ENCODE assay signal across 20 mouse cellular contexts in genomic region chr7:109963707-109964106, GRCm38 (mm10). TPM values are rescaled to one million over a fixed set of nuclear protein-coding genes. Genes with fewer than 3 reads are reported as not detected.
DNase-seq lines count a peak whose midpoint lies in the region; ATAC-seq and TF ChIP-seq lines count a peak whose summit lies in the region.
"Had no signal": no experiment of that assay in that cellular context is flagged by ENCODE, and none has a peak within 500 bp of the region (broad histone marks: within the 10 kb centered on the region; RNA-seq: fewer than 3 reads in every experiment).

No protein-coding gene starts in this region.

- TF ChIP-seq CTCF in gastrocnemius, adult 2 months (IDR thresholded peaks at IDR 0.05): peak; percentile 24
- TF ChIP-seq CTCF in liver, embryonic 14.5 days (IDR thresholded peaks at IDR 0.05; ENCODE audit: low read depth): peak; percentile 29; the same call in 1 of the 2 replicates

- no peaks in the 10 kb centered on the region for H3K36me3 ChIP-seq in liver, embryonic 14.5 days (replicated peaks; ENCODE audit: control insufficient read depth, insufficient read depth, low read depth)
- H3K36me3 ChIP-seq: embryonic facial prominence, embryonic 10.5 days; forebrain, embryonic 12.5 days; heart, embryonic 12.5 days; hindbrain, embryonic 12.5 days; kidney, embryonic 15.5 days had no signal

- no peak for TF ChIP-seq EP300 in liver, embryonic 14.5 days (IDR thresholded peaks at IDR 0.05; ENCODE audit: low read depth)

- H3K4me1 ChIP-seq in liver, embryonic 14.5 days (replicated peaks; ENCODE audit: control insufficient read depth in 2 of 2, insufficient read depth in 2 of 2, low read length in 1 of 2): peaks cover 5 to 8% of the 10 kb centered on the region in 2 experiments

- no peak for DNase-seq in gastrocnemius, adult 2 months
- no peak for DNase-seq in gastrocnemius, postnatal 36 days
- DNase-seq in liver, embryonic 14.5 days (ENCODE audit: low read depth in 3 of 3, low spot score in 3 of 3): no peak
- DNase-seq in liver (no peak), ES-CJ7 (ENCODE audit: low read depth, low spot score) (peak; percentile 79), ZHBTc4 (ENCODE audit: low read depth, low spot score) (peak; percentile 82)
- DNase-seq in adrenal gland, adult (ENCODE audit: inconsistent age in 2 of 2, low spot score in 1 of 2): no peak
- DNase-seq in adrenal gland, adult 2 months: no peak
- DNase-seq: cerebellum, adult 2 months; gastrocnemius, postnatal 25 days; heart, postnatal 14 days; layer of hippocampus, postnatal 36 days; midbrain, embryonic 14.5 days had no signal

- H3K9ac ChIP-seq in liver, embryonic 14.5 days (replicated peaks): no peak overlapping the region
- H3K9ac ChIP-seq: forebrain, embryonic 12.5 days; heart, embryonic 12.5 days; hindbrain, embryonic 12.5 days; kidney, embryonic 15.5 days had no signal

- no peak for ATAC-seq in liver, embryonic 14.5 days (ENCODE audit: insufficient read depth)
- ATAC-seq: inflammation-experienced regulatory T-cells, adult 6 months had no signal

- H3K27ac ChIP-seq in gastrocnemius, adult 2 months: no peak overlapping the region
- no peak overlapping the region for H3K27ac ChIP-seq in liver, embryonic 14.5 days
- H3K27ac ChIP-seq: embryonic facial prominence, embryonic 10.5 days; forebrain, embryonic 12.5 days; hindbrain, embryonic 12.5 days had no signal

- WGBS in liver, embryonic 14.5 days (ENCODE audit: insufficient replicate concordance): 81% methylated on average over 4 of the region's 4 CpGs

- no peaks in the 10 kb centered on the region for H3K27me3 ChIP-seq in liver, embryonic 14.5 days (ENCODE audit: control insufficient read depth, insufficient read depth, low read length)
- H3K27me3 ChIP-seq: forebrain, embryonic 12.5 days; heart, embryonic 12.5 days; hindbrain, embryonic 12.5 days; kidney, embryonic 15.5 days had no signal

- intact Hi-C loops in gastrocnemius, adult 2 months (cut with DNase I): no loop called here
- intact Hi-C loops in gastrocnemius, postnatal 36 days (cut with DNase I): no loop called here

- no peak overlapping the region for H3K4me2 ChIP-seq in liver, embryonic 14.5 days (ENCODE audit: low read depth)
- H3K4me2 ChIP-seq: forebrain, embryonic 12.5 days; heart, embryonic 12.5 days; hindbrain, embryonic 12.5 days; kidney, embryonic 15.5 days had no signal

- H3K9me3 ChIP-seq in liver, embryonic 14.5 days (ENCODE audit: control insufficient read depth, low read length): no peaks in the 10 kb centered on the region
- H3K9me3 ChIP-seq: embryonic facial prominence, embryonic 10.5 days; forebrain, embryonic 12.5 days; heart, embryonic 12.5 days; hindbrain, embryonic 12.5 days; kidney, embryonic 15.5 days had no signal

- no peak overlapping the region for H3K4me3 ChIP-seq in gastrocnemius, adult 2 months
- H3K4me3 ChIP-seq in liver, embryonic 14.5 days (ENCODE audit: insufficient read depth in 1 of 2, low read depth in 2 of 2, low read length in 2 of 2): no peak overlapping the region
- H3K4me3 ChIP-seq: embryonic facial prominence, embryonic 10.5 days; forebrain, embryonic 12.5 days; heart, embryonic 12.5 days; hindbrain, embryonic 12.5 days; kidney, embryonic 15.5 days; myocyte had no signal

RNA-seq across cellular contexts. Expression of gene Dennd5a, which starts 3.4 kb away (rescaled TPM):
- total RNA-seq in gastrocnemius, adult 2 months (2021): 10 to 100 TPM; 34.4 to 52.4 TPM
- total RNA-seq in gastrocnemius, postnatal 36 days (2021): 10 to 100 TPM; 41.8 to 47.8 TPM
- polyA plus RNA-seq in liver, embryonic 14.5 days (2012; rRNA removed): 11.5 and 13.8 TPM in 2 replicates
- 6.9 and 8.9 TPM in 2 replicates for polyA plus RNA-seq in liver, embryonic 14.5 days (2014; fragmentation: Nextera tagmentation; extraction: Ambion mirVana)
- total RNA-seq in adrenal gland, adult 2 months (2021): 100 to 1,000 TPM; 147 to 174 TPM
- 103 and 118 TPM in 2 replicates for polyA plus RNA-seq in adrenal gland, adult 2 months (2012; rRNA removed)

RNA-seq across cellular contexts. Expression of gene Tmem41b, which starts 23.0 kb away (rescaled TPM):
- 10 to 100 TPM; 25.4 to 27.0 TPM for total RNA-seq in gastrocnemius, adult 2 months (2021)
- 10 to 100 TPM; 22.3 to 23.9 TPM for total RNA-seq in gastrocnemius, postnatal 36 days (2021)
- 10.7 and 14.5 TPM in 2 replicates for polyA plus RNA-seq in liver, embryonic 14.5 days (2012; rRNA removed)
- polyA plus RNA-seq in liver, embryonic 14.5 days (2014; fragmentation: Nextera tagmentation; extraction: Ambion mirVana): 30.0 and 32.9 TPM in 2 replicates
- total RNA-seq in adrenal gland, adult 2 months (2021): 10 to 100 TPM; 50.4 to 51.5 TPM
- polyA plus RNA-seq in adrenal gland, adult 2 months (2012; rRNA removed): 12.2 and 15.1 TPM in 2 replicates

RNA-seq across cellular contexts. Expression of gene Ipo7, which starts 54.4 kb away (rescaled TPM):
- 100 to 1,000 TPM in 1 of 2 experiments, 10 to 100 TPM in 1; 96.4 to 101 TPM for total RNA-seq in gastrocnemius, adult 2 months (2021)
- 10 to 100 TPM; 74.3 to 79.4 TPM for total RNA-seq in gastrocnemius, postnatal 36 days (2021)
- 13.6 and 22.2 TPM in 2 replicates for polyA plus RNA-seq in liver, embryonic 14.5 days (2012; rRNA removed)
- polyA plus RNA-seq in liver, embryonic 14.5 days (2014; fragmentation: Nextera tagmentation; extraction: Ambion mirVana): 9.1 and 10.2 TPM in 2 replicates
- 10 to 100 TPM; 79.8 to 84.7 TPM for total RNA-seq in adrenal gland, adult 2 months (2021)
- polyA plus RNA-seq in adrenal gland, adult 2 months (2012; rRNA removed): 27.6 and 34.9 TPM in 2 replicates

Comparison
In these comparisons a context has a peak if more than half of its experiments do, and no peak if none do; other contexts are left out.
1. DNase-seq: peak in ES-CJ7 (single experiment) and ZHBTc4 (single experiment); none in gastrocnemius, adult 2 months (single experiment), gastrocnemius, postnatal 36 days (0 of 2), liver, embryonic 14.5 days (0 of 3), liver (single experiment), adrenal gland, adult (0 of 2) and adrenal gland, adult 2 months (single experiment).